Mouse (Mus musculus) bone marrow macrophage, adult 2 months (primary cell): ENCODE measurements at regions not wholly inside any gene's neighbourhood (a gene's known extent, or its start where the extent isn't known, plus 50 kb on each side); places are given as distances from the start of the nearest gene placed in this dataset.

Experiments used
- CTCF ChIP-seq: IDR thresholded peaks from 2 replicates; pipeline ENCODE4 v1.5.1; 2012; ENCODE audit warnings: low read depth, mild to moderate bottlenecking, low read length, moderate library complexity
- POLR2A ChIP-seq: IDR thresholded peaks from 2 replicates; pipeline ENCODE4 v1.6.1; 2012; ENCODE audit warnings: mild to moderate bottlenecking, low read depth, low read length, borderline replicate concordance

GRCm38 (mm10) chr10:97047996-97048395, 431.2 kb downstream of the Btg1 start:
- TF ChIP-seq CTCF (no peak), POLR2A (no peak)
